Mouse (Mus musculus) T-cell, adult 2 months (primary cell): ENCODE results near the gene Secisbp2.

Source experiments
- DNase-seq: peaks from one replicate; pipeline ENCODE4 v3.0.0; 2022; ENCODE audit warnings: low spot score

Secisbp2 gene

GRCm38 (mm10) chr13:51685290-51685966, 33.9 kb downstream of the Secisbp2 start:
- no peak for DNase-seq

DNA sequence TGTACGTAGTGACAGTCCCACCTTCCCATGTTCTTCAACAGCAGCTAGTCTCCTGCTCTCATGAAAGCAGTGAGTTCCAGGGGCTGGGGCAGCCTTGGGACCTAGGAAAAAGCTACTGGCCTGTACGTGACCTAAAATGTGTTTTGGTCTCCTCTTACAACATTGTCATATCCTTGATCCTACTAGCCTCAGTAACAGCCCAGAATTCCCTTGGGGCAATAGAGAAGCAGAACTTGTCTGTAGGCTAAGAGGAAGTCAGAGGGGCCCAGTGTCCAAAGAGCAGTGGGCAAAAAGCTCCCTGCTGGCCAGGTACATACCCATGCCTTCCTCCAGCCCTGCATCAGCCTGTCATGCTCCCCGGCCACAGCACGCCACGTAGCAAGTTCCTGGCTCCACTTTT, 35.5 kb downstream of the Secisbp2 start:
- DNase-seq: no peak

DNA sequence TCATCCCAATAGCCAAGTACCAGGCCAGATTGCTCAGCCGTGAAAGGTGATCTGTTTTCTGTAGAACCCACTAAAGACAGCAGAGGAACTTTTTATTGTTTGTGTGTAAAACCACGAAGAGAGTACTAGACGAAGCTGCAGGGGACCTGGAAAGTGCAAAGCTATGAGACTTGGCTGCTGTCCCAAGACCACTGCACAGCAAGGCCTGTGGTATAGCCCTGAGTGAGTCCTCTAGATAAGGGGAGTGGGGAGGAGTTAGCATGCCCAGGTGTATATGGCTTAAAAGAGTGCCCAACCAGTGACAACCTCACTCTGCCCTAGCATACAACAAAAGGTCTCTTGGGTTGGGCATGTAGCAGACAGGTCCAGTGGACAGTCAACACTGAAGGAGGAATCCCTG, 37.2 kb downstream of the Secisbp2 start:
- DNase-seq: no peak

DNA sequence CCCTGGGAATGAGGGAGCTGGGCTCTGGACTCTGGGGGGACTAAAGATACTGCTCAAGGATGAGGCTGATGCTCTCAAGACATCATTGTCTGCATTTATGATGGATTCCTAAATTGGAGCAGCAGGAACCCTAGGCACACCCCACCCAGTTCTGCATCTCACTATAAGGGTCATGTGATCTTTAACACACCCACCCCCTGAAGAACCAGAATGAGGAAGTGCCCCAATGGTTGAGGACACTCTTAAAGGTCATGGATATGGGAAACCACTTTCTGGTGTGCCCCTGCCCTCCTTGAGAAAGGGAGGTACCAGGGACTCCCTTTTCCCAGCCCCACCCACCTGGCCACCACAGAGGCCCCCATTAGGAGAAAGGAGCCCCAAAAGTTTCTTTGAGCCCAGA, 45.0 kb downstream of the Secisbp2 start:
- DNase-seq: no peak

DNA sequence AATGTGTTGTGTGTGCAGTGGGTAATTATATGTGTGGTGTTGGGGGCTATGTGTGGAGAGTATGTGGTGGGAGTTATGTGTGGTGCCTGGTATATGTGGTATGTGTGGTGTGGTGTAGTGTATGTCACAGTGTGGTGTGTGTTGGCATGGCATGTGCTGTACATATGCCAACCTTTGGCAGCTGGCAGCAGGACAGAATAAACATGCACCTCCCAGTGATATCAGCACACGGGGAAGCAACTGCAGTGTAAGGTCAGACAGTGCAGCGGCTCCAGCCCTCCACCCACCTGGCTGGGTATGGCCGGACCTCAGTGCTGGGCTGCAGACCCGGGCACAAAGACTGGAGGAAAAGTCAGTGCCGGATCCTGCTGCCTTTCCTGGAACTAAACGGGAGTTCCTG, 46.0 kb downstream of the Secisbp2 start:
- DNase-seq: no peak

- DNase-seq: no peak
Observed at GRCm38 (mm10) chr13:51697897-51698296, 46.4 kb downstream of the Secisbp2 start.

GRCm38 (mm10) chr13:51698318-51698717, 46.8 kb downstream of the Secisbp2 start:
- no peak for DNase-seq

DNA sequence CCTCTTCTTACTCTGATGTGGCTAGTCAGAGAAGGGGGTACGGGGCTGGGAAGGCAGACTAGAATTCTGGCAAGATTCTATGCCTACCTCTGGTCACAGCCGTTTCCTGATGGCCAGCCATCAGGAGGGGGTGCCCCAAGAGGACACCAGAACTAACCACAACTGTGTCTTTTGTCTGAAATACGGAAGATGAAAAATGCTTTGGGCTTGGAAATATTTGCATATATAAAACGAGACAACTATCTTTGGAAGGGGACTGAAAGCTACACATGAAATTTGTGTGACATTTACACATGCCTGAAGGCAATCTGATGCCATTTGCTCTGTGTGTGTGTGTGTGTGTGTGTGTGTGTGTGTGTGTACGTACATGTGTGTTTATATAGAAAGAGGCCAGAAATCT, 52.4 kb downstream of the Secisbp2 start:
- no peak for DNase-seq

DNA sequence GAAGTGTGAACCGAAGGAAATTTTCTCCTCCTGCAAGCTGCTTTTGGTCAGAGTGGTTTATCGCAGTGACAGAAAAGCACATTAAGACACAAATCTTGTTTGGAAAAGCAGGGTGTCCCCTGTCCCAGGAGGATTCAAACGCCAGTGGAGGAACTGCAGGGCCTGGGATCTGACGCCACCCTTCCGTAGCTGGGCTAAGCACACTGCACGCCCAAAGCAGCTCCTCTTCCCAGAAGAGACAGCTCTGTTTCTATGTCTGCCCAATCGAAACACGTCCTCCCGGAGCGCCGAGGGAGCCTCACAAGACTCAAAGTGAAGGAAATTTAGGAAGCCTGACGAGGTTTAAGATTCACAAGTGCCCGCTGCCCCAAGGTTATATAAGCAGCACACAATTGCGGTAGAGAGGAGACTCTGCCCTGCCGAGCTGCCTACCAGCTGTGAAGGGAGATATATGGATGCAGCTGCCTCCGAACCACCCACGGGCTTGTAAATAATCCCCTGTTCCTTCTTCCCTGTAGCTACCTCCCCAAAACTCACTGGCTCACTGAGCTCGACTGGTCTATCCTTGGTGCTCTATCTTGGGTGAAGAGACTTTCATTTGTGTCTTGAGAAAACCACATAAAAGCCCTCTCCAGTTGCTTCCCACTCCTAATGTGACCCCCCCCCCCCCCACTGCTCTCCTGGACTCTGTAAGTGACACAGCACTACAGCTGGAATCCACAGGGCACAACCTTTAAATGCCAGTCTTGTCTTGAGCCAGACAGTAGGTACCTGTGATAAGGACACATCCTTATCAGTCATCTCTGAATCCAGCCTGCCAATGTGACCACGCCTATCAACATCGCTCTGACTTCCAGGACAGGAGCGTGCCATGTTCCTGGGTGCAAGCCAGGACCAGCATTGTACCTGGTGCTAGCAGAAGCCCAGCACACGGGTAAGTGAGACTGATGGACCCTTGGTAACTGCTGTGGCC, 54.7 kb downstream of the Secisbp2 start:
- no peak for DNase-seq

- DNase-seq: no peak
Observed at GRCm38 (mm10) chr13:51710738-51711137, 59.2 kb downstream of the Secisbp2 start.

DNA sequence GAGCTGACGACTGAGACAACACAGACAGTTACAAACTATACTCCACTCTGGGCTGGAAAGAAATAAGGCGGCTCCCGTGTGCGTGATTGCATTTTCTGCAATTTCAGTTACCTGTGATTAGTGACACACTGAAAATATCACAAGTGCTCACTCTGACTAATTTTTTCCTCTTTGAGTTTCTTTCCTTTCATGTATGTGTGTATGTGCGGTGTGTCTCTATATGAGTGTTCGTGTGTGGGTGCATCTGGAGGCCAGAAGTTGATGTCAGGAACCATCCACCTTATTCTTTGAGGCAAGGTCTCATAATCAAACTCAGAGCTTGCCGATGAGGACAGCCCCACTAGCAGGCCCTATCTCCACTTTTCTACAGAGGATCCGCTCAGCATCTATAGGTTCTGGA, 60.5 kb downstream of the Secisbp2 start:
- DNase-seq: no peak

DNA sequence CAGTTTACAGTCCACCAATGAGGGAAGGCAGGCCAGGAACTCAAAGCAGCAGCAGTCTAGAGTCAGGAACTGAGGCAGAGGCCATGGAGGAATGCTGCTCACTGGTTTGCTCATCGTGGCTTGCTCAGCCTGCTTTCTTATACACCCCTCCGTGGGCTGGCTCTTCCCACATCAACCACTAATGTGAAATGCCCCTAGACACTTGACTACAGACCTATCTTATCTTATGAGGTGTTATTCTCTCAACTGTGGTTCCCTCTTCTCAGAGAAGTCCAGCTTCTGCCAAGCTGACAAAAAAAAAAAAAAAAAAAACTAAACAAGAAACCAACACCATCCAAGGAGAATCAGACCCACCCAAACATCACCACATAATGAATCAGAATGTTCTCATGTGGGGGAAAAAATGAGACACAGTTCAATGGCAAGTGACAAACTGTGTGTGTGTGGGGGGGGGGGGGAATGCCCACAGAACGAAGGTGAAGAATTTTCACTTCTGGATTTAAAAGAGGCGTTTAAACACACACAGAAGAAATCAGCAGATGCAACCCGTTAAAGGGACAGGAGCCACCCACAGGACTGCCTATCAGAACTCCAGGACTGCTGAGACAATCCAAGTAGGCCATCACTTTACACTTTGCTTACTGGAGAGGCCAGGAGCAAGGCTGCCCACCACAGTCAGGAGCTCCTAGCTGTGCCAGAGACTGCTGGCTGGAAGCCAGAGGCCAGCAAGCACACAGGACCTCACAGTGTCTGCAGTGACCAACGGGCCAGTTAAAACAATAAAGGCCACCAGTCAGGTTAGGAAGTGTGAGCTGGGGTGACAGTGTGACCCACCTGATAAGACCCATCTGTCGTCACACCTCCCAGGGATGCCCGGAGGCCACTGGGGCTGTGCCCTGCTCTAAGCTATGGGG, 65.1 kb downstream of the Secisbp2 start:
- no peak for DNase-seq

- no peak for DNase-seq
Observed at GRCm38 (mm10) chr13:51719256-51719655, 67.8 kb downstream of the Secisbp2 start.

GRCm38 (mm10) chr13:51720556-51720955, 69.1 kb downstream of the Secisbp2 start:
- no peak for DNase-seq

GRCm38 (mm10) chr13:51723114-51723513, 71.6 kb downstream of the Secisbp2 start:
- no peak for DNase-seq

GRCm38 (mm10) chr13:51724566-51724965, 73.1 kb downstream of the Secisbp2 start:
- no peak for DNase-seq

- no peak for DNase-seq
Observed at GRCm38 (mm10) chr13:51725446-51725845, 73.9 kb downstream of the Secisbp2 start.

DNA sequence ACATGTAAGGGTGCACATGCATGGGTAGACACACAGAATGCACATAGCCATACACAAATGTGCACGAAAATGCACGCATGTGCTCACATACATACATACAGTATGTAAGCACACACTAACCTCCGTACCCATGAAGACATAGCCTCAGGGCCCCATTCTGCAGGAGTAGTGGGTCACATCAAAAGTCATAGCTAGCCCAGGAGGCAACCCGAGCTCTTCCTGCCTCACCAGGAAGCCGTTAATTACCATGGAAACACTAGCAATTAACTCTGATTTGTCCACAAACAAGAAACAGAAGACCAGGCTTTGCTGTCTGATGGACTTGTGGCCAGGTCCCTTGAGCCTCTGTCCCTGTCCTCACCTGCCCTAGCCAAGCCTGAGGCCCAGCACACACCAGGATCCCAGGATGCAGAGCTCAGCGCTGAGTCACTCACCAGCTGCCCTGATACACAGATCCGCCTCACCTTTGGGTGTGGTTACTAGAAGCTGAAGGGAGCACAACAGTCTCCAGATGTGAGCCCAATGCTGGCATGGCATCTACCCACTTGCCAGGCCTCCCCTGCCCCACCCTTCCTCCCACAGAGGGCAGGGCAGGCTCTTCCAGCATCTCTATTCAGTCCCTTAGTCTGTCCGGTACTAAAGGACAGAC, 74.6 kb downstream of the Secisbp2 start:
- DNase-seq: no peak

DNA sequence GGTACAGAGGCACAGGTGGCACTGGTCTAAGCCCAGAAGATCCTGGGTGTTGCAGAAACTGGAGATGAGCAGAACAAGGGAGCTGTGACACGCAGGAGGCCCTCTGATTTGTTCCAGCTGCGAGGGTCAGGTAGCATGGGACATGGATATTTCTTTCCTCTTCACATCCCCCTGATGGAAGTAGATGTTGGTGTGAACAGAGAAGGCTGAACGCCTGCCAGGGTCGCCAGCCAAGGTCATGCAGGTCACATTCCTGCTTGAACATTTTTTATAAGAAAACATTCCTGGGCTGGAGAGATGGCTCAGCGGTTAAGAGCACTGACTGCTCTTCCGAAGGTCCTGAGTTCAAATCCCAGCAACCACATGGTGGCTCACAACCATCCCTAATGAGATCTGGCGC, 75.9 kb downstream of the Secisbp2 start:
- no peak for DNase-seq

DNA sequence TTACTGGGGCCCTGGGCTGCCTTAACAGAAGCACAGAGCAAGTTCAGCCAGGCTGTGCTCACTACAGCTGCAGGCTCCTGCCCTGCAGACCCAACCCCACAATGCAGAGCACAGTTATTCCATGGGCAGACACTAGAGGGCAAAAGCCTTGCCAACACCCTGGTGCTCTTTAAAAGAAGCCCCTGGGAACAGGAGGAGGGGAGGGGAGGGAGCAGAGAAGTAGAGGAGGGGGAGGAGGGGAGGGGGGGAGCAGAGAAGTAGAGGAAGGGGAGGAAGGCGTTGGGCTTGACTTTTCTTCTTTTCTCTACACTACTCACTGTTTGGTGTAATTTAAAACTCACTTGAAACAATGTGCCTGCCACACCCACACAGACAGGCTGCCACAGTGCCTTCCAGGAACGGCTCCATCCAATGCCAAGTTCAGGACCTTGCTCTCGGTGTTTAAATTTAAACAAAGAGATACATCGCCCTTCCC, 78.4 kb downstream of the Secisbp2 start:
- DNase-seq: peak; percentile 49

DNA sequence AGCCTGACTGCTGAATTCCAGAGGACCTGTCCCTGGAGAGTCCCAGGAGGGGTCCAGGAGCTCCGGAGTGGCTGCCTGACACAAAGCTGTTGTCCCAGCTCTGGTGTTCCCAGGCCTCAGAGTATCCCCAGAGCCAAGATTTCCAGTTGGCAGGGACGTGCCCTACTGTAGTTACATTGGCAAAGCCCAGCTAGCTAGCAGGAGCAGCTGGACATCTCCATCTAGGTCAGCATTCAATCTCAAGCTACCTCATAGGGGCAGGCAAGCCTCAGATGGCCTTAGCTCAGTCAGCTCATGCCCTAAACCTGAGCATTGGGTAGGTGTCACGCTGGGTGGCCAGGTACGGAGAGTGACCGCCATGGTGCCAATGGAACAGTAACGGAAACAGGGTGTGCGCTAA, 80.0 kb downstream of the Secisbp2 start:
- no peak for DNase-seq
